Mouse (Mus musculus): ENCODE measurements around the gene Phf23.

Phf23 gene

GRCm38 (mm10) chr11:69970775-69971174 is 24.8 kb upstream of the Phf23 start:
- no peak for DNase-seq (ENCODE audit: low spot score in 2 of 2)

DNA sequence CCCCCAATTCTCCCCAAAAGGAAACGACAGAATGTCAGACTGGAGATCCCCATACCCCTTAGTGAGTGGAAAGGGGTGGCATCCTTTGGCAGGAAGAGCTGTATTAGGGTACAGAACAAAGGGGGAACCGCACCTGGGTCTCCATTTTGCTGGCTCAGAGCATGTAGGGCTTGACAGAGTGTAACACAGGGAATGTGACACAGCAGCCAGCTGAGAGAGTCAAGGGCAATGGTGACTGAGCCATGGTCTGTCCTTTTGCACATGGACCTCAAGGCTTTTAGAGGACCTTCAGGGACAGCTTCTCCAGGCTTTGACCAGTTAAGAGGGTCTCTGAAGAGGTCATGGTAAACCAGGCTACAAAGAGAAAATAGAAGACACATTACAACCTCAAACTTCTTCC is 20.7 kb upstream of the Phf23 start:
- DNase-seq (ENCODE audit: low spot score in 2 of 2): no peak

- DNase-seq (ENCODE audit: low spot score in 2 of 2): no peak
Measured at GRCm38 (mm10) chr11:69976271-69976670, 19.3 kb upstream of the Phf23 start.

DNA sequence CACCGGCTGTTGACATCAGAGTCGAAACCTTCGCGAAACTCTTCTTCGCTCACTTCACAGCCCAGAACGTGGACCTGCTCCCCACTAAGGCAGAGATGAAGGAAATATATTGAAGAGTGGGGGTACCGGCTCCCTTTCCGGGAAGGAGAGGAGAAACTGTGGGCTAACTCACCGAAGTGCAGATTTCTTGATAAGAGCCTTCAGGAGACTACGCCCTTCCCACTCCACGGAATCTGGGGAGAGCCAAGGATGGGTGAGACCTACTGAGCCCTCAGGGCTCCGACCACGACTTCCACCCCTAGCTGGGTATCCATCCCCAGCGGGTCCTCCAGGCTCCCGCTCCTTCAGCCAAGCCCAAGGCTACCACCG is 15.8 kb upstream of the Phf23 start:
- no peak for DNase-seq (ENCODE audit: low spot score in 2 of 2)

DNA sequence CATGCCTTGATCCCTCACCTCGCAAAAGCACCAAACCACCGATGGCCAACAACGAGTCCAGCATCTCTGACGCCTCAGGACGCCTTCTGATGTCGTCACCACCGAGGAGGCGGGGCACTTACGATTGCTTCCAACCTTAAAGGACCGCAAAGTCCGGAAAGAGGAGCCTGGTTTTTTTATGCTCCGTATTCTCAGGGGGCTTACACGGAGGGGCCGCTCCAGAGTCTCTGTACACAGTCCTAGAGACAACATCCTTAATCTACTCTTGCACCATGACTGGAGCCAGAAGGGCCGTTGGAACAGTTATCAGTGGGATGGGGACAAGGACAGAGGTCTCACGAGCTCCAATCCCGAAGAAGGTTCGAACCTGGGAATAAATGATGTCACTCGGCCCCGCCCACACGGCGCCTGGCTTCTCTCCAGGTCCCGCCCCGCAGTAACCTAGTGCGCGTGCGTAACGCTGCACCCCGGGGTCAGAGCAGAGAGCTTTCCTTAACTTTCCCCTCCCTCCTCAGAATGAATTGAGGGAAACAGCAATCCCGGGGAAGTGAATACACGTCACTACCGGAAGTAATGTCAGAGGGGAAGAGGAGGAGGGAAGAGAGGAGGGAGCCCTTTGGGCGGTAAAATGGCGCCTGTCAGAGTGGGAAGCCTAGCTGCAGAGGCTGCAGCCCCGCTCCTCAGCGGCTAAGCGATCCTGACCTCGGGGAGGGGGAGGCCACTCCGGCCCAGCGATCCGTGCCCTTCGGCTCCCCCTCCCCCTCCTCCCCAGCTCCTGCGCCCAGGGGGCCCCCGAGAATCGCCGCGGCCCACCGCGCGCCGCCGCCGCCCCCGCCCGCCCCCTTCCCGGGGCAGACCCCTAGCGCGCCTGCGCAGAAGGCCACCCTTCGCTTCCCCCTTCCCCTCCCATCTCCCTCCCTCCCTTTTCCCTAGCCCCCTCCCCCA is 15.1 kb upstream of the Phf23 start:
- DNase-seq (ENCODE audit: low spot score in 2 of 2): peak; percentile 97 to 100

DNA sequence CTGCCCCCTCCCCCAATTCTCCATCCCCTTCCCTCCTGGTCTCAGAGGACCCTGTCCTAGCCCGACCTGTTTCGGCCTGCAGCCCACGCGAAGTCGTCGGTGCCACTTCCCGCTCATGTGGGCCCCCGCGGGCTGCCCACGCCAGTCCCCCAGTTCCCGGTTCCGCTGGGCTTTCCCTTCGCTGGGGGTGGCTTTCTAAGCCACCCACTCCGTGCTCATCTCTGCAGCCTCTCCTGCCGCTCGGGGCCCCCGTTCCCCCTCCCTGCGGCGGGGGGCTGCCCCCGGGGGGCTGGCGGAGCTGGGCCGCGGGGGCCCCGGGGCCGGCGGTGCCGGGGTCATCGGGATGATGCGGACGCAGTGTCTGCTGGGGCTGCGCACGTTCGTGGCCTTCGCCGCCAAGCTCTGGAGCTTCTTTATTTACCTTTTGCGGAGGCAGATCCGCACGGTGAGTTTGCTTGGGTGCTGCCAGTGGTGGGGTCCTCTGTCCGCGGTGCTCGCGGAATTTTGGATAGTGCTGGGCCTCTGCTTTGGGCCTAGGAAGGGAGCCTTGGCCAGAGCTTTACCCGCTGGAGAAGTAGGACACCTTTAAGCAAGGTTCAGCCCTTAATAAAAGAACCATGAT is 14.3 kb upstream of the Phf23 start, which contains the start of gene Ctdnep1:
TSS of gene Ctdnep1 (plus strand) at position 16 of the 622 bp plus-strand sequence.
- no peak for DNase-seq (ENCODE audit: low spot score in 2 of 2)

GRCm38 (mm10) chr11:69982225-69982624 is 13.4 kb upstream of the Phf23 start, which contains the start of gene Elp5:
Gene Elp5 (minus strand): TSS chr11:69982517.
- no peak for DNase-seq (ENCODE audit: low spot score in 2 of 2)

DNA sequence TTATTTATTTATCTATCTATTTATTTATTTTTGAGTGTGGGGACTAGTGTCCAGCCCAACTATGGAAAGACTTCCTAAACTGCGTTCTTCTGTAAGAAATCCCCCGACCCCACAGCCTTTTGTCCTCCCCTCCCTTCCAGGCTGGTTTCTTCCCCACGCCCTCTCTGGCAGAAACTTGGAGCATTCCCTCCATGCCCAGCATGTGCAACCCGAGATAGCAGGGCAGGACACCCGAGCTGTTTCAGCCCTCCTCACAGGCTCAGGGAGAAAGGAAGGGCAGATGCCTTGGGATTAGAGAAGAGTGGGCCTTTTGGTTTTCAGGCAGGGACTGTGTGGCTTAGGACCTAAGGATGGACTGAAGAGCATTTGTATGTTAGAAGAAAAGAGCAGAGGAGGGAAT is 12.7 kb upstream of the Phf23 start:
- no peak for DNase-seq (ENCODE audit: low spot score in 2 of 2)

DNA sequence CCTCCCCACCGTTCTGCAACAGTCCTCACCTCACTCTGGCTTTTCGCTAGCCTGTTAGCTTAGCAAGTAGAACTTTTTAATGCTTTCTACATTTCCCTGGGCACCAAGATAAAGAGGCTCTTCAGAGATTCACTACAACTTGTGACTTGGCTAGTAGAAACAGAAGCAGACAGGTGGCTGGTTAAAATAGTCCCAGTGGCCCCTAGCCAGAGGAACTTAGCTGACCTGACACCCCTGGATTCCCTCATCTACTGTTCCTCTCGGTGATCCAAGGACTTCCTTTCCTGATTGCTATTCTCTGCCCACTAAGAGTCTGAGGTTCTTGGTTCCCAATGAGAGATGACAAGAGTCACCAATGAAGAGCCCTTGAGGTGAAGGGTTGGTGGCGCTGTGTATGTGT is 12.2 kb upstream of the Phf23 start:
- no peak for DNase-seq (ENCODE audit: low spot score in 2 of 2)

GRCm38 (mm10) chr11:69984431-69984830 is 11.1 kb upstream of the Phf23 start:
- no peak for DNase-seq (ENCODE audit: low spot score in 2 of 2)

- no peak for DNase-seq (ENCODE audit: low spot score in 2 of 2)
Measured at GRCm38 (mm10) chr11:69989949-69990348, 5.6 kb upstream of the Phf23 start.

- peak; percentile 91 to 93 for DNase-seq (ENCODE audit: low spot score in 2 of 2)
Measured at GRCm38 (mm10) chr11:69990850-69991691, 4.5 kb upstream of the Phf23 start, which contains the start of gene Gabarap. Gene Gabarap (plus strand): TSS chr11:69991143.

DNA sequence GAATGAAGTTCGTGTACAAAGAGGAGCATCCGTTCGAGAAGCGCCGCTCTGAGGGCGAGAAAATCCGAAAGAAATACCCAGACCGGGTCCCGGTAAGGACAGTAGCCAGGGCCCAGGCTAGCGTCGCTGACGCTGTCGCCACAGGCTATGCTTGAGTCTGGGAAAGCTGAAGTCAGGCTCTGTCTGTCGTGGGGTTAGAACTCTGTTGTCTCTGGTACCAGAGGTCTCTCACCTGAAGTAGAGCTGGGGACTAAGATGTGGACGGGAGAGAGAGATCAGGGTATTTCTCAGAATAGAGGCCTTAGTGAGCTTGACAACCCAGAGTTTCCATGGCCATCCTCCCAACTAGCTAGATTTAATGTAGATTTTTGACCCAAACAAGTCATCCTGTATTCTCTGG is 3.9 kb upstream of the Phf23 start:
- no peak for DNase-seq (ENCODE audit: low spot score in 2 of 2)

- DNase-seq (ENCODE audit: low spot score in 2 of 2): no peak
Measured at GRCm38 (mm10) chr11:69992396-69992795, 3.2 kb upstream of the Phf23 start.

GRCm38 (mm10) chr11:69992932-69993331 is 2.6 kb upstream of the Phf23 start:
- no peak for DNase-seq (ENCODE audit: low spot score in 2 of 2)

DNA sequence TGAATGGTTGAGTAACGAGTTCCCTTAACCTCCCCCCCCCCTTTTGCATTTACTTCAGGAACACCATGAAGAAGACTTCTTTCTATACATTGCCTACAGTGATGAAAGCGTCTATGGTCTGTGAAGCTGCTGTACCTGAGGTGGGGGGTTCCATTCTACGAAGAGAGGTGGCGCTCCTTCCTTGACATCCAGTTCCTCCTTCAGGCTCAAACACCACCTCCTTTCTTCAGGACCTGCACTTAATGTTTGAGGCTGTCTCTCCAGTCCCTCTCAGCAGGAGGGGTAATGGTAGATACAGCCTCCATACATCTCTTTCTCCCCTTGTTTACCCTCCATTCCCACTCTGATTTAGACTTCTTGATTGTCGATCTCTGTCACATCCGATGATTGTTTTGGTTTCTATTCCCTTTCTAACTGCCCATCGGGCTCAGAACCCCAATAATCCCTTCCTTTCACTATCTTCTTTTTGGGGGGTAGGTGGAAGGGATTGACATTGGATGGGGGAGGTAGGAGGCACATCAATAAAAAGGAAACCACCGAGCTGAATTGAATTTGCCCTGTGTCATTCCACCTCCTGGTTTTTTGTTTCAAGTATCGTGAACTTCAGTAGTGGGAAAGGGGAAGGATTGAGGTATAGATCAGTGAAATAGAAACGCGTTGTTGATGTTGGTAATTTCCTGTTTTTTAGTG is 1.0 kb upstream of the Phf23 start:
- DNase-seq (ENCODE audit: low spot score in 2 of 2): no peak

DNA sequence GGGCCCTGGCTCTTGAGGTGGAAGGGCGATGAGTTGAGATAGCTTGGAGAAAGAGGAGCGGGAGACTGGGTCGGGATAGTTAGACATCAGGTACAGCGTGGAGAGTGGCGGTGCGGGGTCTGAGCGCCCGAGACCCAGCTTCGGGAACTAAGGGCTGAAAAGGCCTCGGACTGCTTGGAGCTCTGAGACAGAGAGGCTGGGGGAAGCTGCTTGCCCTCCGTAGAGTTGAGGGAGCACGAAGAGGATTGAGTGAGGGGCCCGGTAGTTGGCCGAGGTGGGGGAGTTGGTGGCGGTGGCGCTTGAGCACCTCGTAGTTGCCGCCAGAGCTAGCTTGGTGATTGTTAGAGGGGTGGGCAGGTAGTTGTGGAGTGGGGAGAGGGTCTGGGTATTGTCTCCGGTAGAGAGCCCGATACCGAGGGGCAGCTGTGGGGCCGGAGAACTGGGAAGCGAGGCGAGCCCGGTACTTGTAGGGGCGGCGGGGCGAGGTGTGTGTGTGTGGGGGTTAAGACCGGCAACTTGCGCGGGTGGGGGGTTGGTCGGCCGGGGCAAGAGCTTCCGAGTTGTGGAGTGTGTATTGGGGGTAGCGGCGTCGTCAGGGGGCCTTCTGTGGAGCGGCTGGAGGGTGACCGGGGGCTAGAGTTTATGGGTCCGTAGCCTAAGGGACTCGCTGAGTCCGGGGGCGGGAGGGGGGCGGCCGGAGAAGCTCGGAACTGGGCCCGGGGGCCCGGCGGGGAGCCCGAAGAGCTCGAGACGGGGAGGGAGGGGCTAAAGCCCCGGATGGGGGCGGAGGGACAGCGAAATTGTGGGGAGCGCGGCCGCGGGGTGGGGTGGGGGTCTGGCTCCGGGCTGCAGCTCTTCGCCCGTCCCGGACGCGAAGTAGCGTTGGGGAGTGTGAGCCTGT is 834 bp downstream of the Phf23 start:
- peak in 1 of 2 experiments; percentile 56 for DNase-seq (ENCODE audit: low spot score in 2 of 2)

- DNase-seq (ENCODE audit: low spot score in 2 of 2): peak; percentile 85 to 88
Measured at GRCm38 (mm10) chr11:69997070-69997509, 1.5 kb downstream of the Phf23 start.

DNA sequence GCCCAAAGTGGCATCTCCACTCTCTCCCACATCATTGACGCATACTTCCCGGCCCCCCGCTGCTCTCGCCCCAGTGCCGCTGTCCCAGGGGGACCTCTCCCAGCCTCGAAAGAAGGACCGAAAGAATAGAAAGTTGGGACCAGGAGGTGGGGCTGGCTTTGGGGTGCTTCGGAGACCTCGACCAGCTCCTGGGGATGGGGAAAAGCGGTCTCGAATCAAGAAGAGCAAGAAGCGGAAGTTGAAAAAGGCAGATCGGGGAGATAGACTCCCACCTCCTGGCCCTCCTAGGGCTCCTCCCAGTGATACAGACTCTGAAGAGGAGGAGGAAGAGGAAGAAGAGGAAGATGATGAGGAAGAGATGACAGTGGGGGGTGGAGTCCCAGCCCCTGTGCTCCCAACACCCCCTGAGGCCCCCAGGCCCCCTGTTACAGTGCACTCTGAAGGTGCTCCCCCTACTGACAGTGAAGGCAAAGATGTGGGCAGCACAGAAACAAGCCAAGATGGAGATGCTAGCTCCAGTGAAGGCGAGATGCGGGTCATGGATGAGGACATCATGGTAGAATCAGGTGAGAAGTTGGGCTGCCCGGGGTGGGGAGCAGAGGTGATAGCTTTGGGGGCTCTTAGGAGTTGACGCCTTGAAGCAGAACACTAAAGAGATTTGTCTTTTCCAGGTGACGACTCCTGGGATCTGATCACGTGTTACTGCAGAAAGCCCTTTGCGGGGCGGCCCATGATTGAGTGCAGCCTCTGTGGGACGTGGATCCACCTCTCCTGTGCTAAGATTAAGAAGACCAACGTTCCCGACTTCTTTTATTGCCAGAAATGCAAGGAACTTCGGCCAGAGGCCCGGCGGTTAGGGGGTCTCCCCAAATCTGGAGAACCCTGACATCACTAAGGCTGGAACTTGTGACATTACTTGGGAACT is 3.3 kb downstream of the Phf23 start:
- no peak for DNase-seq (ENCODE audit: low spot score in 2 of 2)

Measured in urinary bladder, adult 18-20 months (tissue).